Mouse (Mus musculus) lung, postnatal 0 days (tissue): ENCODE measurements around the gene Il21.

ENCODE experiments used
- CTCF ChIP-seq: IDR thresholded peaks from 2 replicates; pipeline ENCODE4 v1.5.1; 2016; ENCODE audit warnings: antibody characterized with exemption, mild to moderate bottlenecking
- EP300 ChIP-seq: IDR thresholded peaks from 2 replicates; pipeline ENCODE4 v1.6.1; 2016; ENCODE audit warnings: antibody characterized with exemption, mild to moderate bottlenecking, control low read depth

DNA sequence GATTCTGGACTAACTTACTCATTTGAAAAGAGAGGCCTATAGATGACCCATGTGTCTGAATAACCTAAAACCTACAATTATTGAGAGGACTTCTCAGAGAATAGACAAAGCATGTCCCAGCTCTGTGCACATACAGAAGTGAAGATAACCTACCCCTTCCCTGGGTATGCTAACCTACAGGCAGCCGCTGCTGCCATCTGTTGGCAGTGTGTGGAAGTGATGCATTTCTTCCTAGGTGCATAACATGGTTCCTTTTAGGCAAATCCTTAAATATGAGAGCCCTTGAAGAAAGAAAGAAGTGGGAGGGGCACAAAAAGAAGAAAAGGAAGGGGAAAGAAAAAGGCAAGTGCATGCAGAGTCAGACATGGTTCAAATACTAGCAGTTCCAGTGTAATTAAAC is 38.8 kb upstream of the Il21 start:
- peak; percentile 82 for TF ChIP-seq CTCF
- TF ChIP-seq EP300, result no peak
